Mouse (Mus musculus): Measurements from ENCODE around the gene Rps21. TPM values are rescaled to one million over a fixed set of nuclear protein-coding genes. Genes with fewer than 3 reads are reported as not detected.

Gene Rps21
- polyA plus RNA-seq, 1 experiment from 2014 or later, result 393 TPM

DNA sequence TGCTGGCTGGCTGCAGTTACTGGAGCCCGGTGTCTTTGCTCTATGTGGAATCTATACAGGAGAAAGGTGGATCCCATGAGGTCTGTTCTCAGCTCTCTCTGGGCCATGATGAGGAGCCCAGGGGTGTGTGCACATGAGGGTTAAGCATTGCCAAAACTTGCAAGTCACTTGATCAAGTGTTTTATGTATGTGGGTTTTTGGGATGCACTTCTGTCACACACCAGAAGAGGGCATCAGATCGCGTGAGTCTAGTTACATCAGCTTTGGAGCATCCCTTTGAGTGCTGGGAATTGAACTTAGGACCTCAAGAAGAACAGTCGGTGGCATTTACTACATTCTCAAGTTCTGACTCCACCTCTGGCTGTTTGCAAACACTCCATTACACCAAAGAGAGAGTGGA lies 47.4 kb downstream of the Rps21 start:
- WGBS, result 57% methylated on average over 4 of the region's 4 CpGs
- H3K27ac ChIP-seq (replicated peaks), result no peak overlapping the region
- ATAC-seq (ENCODE audit: low FRiP score, low read depth), result no peak

DNA sequence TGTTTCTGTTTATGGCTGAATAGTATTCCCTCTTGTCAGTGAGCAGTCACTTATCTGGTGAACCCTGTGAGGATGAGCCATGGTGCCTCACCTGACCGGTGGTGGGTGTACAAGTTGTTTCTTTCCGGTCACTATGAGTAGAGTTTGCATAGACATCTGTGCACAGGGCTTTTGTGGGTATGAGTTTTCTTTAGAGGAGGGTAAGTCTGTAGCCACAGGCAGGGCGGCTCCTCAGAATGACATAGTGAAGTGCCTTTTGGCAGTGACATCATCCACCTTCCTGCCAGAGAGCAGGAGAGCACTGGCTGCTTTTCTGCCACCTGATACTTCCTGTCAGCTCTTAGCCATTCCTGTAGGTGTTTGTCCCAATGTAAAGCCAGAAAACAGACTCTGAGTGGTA lies 48.3 kb downstream of the Rps21 start:
- H3K9ac ChIP-seq (replicated peaks), result no peak overlapping the region
- H3K9me3 ChIP-seq, result no peaks in the 10 kb centered on the region
- no peaks in the 10 kb centered on the region for H3K36me3 ChIP-seq
- H3K4me3 ChIP-seq, result no peak overlapping the region
- H3K27me3 ChIP-seq, result 0 out of 2 replicates have a peak, but pooled peaks cover 4% of the 10 kb centered on the region
- no peak overlapping the region for H3K4me2 ChIP-seq (replicated peaks)
- H3K27ac ChIP-seq (replicated peaks), result no peak overlapping the region
- H3K4me1 ChIP-seq, result no peaks in the 10 kb centered on the region
- 91% methylated on average over 3 of the region's 3 CpGs for WGBS
- no peak for ATAC-seq (ENCODE audit: low FRiP score, low read depth)

More for the DNA sequence above, 47.4 kb downstream of the Rps21 start:
- Histone ChIP-seq H3K36me3 (no peaks in the 10 kb centered on the region), H3K4me3 (no peak overlapping the region), H3K9me3 (no peaks in the 10 kb centered on the region), H3K4me1 (no peaks in the 10 kb centered on the region), H3K27me3 (0 out of 2 replicates have a peak, but pooled peaks cover 6% of the 10 kb centered on the region), H3K9ac (replicated peaks) (no peak overlapping the region), H3K4me2 (replicated peaks) (no peak overlapping the region)

- H3K4me2 ChIP-seq (replicated peaks), result no peak overlapping the region
- H3K4me1 ChIP-seq, result no peaks in the 10 kb centered on the region
- no peak for ATAC-seq (ENCODE audit: low FRiP score, low read depth)
- H3K27ac ChIP-seq (replicated peaks), result no peak overlapping the region
- no peaks in the 10 kb centered on the region for H3K9me3 ChIP-seq
- no peak overlapping the region for H3K4me3 ChIP-seq
- H3K9ac ChIP-seq (replicated peaks), result no peak overlapping the region
- H3K36me3 ChIP-seq, result no peaks in the 10 kb centered on the region
- 0 out of 2 replicates have a peak, but pooled peaks cover 4% of the 10 kb centered on the region for H3K27me3 ChIP-seq
- 67% methylated on average over 2 of the region's 2 CpGs for whole genome bisulfite sequencing
Measured at GRCm38 (mm10) chr2:180306009-180306408, 48.8 kb downstream of the Rps21 start.

DNA sequence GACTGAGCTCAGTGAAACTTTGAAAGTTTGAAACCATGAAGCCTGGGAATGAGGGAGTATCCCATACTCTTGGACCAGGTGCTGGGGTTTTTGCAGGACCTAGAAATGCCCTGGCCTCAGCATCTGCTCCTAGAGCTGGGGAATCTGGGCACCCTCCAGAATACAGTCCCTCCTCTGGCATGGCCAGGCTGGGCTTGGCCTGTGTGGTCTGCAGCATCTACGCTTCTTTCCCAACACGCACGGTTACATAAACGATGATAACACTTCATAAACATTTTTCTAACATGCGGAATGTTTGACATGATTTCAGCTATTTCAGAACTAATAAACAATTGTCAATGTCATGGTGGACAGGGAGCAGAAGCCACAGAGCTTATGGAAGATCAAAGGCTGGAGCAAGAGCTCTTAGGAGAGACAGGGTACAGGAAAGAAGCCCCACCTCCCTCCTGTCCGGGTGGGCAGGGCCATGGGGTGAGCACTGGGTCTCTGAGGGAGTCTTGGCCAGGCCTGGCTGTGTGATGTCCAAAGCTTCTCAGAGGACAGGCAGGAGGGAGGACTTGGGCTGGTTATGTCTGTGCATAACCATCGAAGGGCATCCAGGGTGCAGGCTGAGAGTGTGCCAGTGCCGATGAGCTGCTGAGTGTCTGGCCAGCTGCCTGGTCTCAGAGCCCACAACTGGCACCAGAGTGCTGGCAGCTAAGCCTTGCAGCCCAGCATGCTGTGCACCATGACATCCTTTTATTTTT lies 49.4 kb downstream of the Rps21 start:
- Histone ChIP-seq H3K9ac (replicated peaks) (no peak overlapping the region), H3K4me3 (no peak overlapping the region), H3K27me3 (0 out of 2 replicates have a peak, but pooled peaks cover 4% of the 10 kb centered on the region), H3K36me3 (no peaks in the 10 kb centered on the region), H3K4me1 (no peaks in the 10 kb centered on the region), H3K4me2 (replicated peaks) (no peak overlapping the region), H3K9me3 (no peaks in the 10 kb centered on the region), H3K27ac (replicated peaks) (no peak overlapping the region)
- WGBS, result 87% methylated on average over 8 of the region's 8 CpGs
- ATAC-seq (ENCODE audit: low FRiP score, low read depth), result no peak

DNA sequence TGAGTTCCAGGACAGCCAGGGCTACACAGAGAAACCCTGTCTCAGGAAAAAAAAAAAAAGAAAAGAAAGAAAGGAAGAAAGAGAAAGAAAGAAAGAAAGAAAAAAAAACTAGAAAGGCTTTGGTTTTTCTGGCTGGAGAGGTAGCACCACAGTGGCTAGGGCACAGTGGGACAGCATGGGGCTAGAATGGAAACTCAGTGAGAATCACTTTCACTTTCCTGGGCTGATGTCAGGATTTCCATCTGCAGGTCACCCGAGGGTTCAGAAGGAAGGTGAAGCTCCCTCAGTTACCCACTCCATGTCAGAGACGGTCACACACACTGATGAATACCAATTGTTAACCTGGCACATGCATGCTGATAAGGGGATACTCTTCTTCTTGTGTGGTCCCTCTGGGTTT lies 50.5 kb downstream of the Rps21 start:
- no peaks in the 10 kb centered on the region for H3K36me3 ChIP-seq
- H3K4me1 ChIP-seq, result no peaks in the 10 kb centered on the region
- WGBS, result 76% methylated on average over 2 of the region's 2 CpGs
- H3K9ac ChIP-seq (replicated peaks), result no peak overlapping the region
- H3K4me3 ChIP-seq, result no peak overlapping the region
- no peak overlapping the region for H3K27ac ChIP-seq (replicated peaks)
- no peak for ATAC-seq (ENCODE audit: low FRiP score, low read depth)
- H3K4me2 ChIP-seq (replicated peaks), result no peak overlapping the region
- 0 out of 2 replicates have a peak, but pooled peaks cover 4% of the 10 kb centered on the region for H3K27me3 ChIP-seq
- no peaks in the 10 kb centered on the region for H3K9me3 ChIP-seq

Small RNA genes lying within 50 kb of the gene (microRNA-seq; reads per million reads assigned to microRNA genes)
- gene Mir3091, result 1.4 reads per million

Other genes starting within 250 kb of the Rps21 start
- gene Lsm14b, start 232.4 kb upstream of the Rps21 start, polyA plus RNA-seq (2016; fragmentation: Nextera tagmentation; extraction: Ambion mirVana), result 16.9 and 19.5 TPM in 2 replicates
- 613 and 651 TPM in 2 replicates for gene Psma7, start 214.9 kb upstream of the Rps21 start, polyA plus RNA-seq (2016; fragmentation: Nextera tagmentation; extraction: Ambion mirVana)
- 30.2 and 32.5 TPM in 2 replicates for gene Ss18l1, start 214.9 kb upstream of the Rps21 start, polyA plus RNA-seq (2016; fragmentation: Nextera tagmentation; extraction: Ambion mirVana)
- 31.8 and 35.0 TPM in 2 replicates for gene Mtg2, start 186.8 kb upstream of the Rps21 start, polyA plus RNA-seq (2016; fragmentation: Nextera tagmentation; extraction: Ambion mirVana)
- gene Hrh3, start 152.9 kb upstream of the Rps21 start, polyA plus RNA-seq (2016; fragmentation: Nextera tagmentation; extraction: Ambion mirVana), result 4.1 and 4.8 TPM in 2 replicates
- 52.7 and 52.8 TPM in 2 replicates for gene Osbpl2, start 138.1 kb upstream of the Rps21 start, polyA plus RNA-seq (2016; fragmentation: Nextera tagmentation; extraction: Ambion mirVana)
- 214 and 217 TPM in 2 replicates for gene Adrm1, start 85.9 kb upstream of the Rps21 start, polyA plus RNA-seq (2016; fragmentation: Nextera tagmentation; extraction: Ambion mirVana)
- gene Lama5, start 31.5 kb upstream of the Rps21 start, polyA plus RNA-seq (2016; fragmentation: Nextera tagmentation; extraction: Ambion mirVana), result 1.7 and 3.2 TPM in 2 replicates
- 22.3 and 26.5 TPM in 2 replicates for gene Cables2, start 16.1 kb downstream of the Rps21 start, polyA plus RNA-seq (2016; fragmentation: Nextera tagmentation; extraction: Ambion mirVana)
- 0.08 and 0.16 TPM in 2 replicates for gene Rbbp8nl, start 32.5 kb downstream of the Rps21 start, polyA plus RNA-seq (2016; fragmentation: Nextera tagmentation; extraction: Ambion mirVana)
- not detected in 2 replicates for gene Gata5, start 77.3 kb downstream of the Rps21 start, polyA plus RNA-seq (2016; fragmentation: Nextera tagmentation; extraction: Ambion mirVana)
- gene Slco4a1, start 198.9 kb downstream of the Rps21 start, polyA plus RNA-seq (2016; fragmentation: Nextera tagmentation; extraction: Ambion mirVana), result 3.5 and 4.1 TPM in 2 replicates
- gene Ntsr1, start 242.6 kb downstream of the Rps21 start, polyA plus RNA-seq (2016; fragmentation: Nextera tagmentation; extraction: Ambion mirVana), result 0.15 and 0.29 TPM in 2 replicates